Mouse (Mus musculus): ENCODE measurements at regions not wholly inside any gene's neighbourhood (a gene's known extent, or its start where the extent isn't known, plus 50 kb on each side); places are given as distances from the start of the nearest gene placed in this dataset.
"Not testable (repeated sequence)": the region's sequence is repeated elsewhere in the genome, so short reads cannot be mapped to it uniquely, and the experiment has no call there.

GRCm38 (mm10) chr7:64021241-64022108, 82.8 kb upstream of the Klf13 start:
- peak; percentile 62 for ATAC-seq (ENCODE audit: low FRiP score, low TSS enrichment)
- H3K27ac ChIP-seq (ENCODE audit: low read length) = no peak overlapping the region
- no peak overlapping the region for H3K4me2 ChIP-seq (replicated peaks; ENCODE audit: low read depth, low read length)
- no peaks in the 10 kb centered on the region for H3K9me3 ChIP-seq (ENCODE audit: low read length)
- H3K4me3 ChIP-seq (ENCODE audit: low read length) = no peak overlapping the region
- no peaks in the 10 kb centered on the region for H3K4me1 ChIP-seq (ENCODE audit: insufficient read depth, low read length)
- WGBS = 55% methylated on average over 9 of the region's 9 CpGs
- no peaks in the 10 kb centered on the region for H3K36me3 ChIP-seq (ENCODE audit: insufficient read depth, low read length)
- H3K9ac ChIP-seq (replicated peaks; ENCODE audit: low read length) = no peak overlapping the region
- H3K27me3 ChIP-seq (ENCODE audit: insufficient read depth, low read length) = no peaks in the 10 kb centered on the region

- H3K4me1 ChIP-seq (ENCODE audit: insufficient read depth, low read length) = no peaks in the 10 kb centered on the region
- no peaks in the 10 kb centered on the region for H3K27me3 ChIP-seq (ENCODE audit: insufficient read depth, low read length)
- no peak overlapping the region for H3K27ac ChIP-seq (ENCODE audit: low read length)
- H3K9ac ChIP-seq (replicated peaks; ENCODE audit: low read length) = no peak overlapping the region
- no peaks in the 10 kb centered on the region for H3K36me3 ChIP-seq (ENCODE audit: insufficient read depth, low read length)
- 83% methylated on average over 3 of the region's 3 CpGs for WGBS
- no peak overlapping the region for H3K4me2 ChIP-seq (replicated peaks; ENCODE audit: low read depth, low read length)
- H3K4me3 ChIP-seq (ENCODE audit: low read length) = no peak overlapping the region
- no peaks in the 10 kb centered on the region for H3K9me3 ChIP-seq (ENCODE audit: low read length)
- no peak for ATAC-seq (ENCODE audit: low FRiP score, low TSS enrichment)
These were observed 79.4 kb upstream of the Klf13 start for GRCm38 (mm10) chr7:64018107-64018506.

- peak; percentile 29; the same call in 1 of the 2 replicates for ATAC-seq (ENCODE audit: low FRiP score, low TSS enrichment)
- H3K9me3 ChIP-seq (ENCODE audit: low read length) = no peaks in the 10 kb centered on the region
- no peak overlapping the region for H3K27ac ChIP-seq (ENCODE audit: low read length)
- H3K27me3 ChIP-seq (ENCODE audit: insufficient read depth, low read length) = no peaks in the 10 kb centered on the region
- WGBS = 63% methylated on average over 3 of the region's 3 CpGs
- no peak overlapping the region for H3K4me3 ChIP-seq (ENCODE audit: low read length)
- H3K4me2 ChIP-seq (replicated peaks; ENCODE audit: low read depth, low read length) = no peak overlapping the region
- H3K4me1 ChIP-seq (ENCODE audit: insufficient read depth, low read length) = no peaks in the 10 kb centered on the region
- no peak overlapping the region for H3K9ac ChIP-seq (replicated peaks; ENCODE audit: low read length)
- H3K36me3 ChIP-seq (ENCODE audit: insufficient read depth, low read length) = no peaks in the 10 kb centered on the region
These were observed 78.2 kb upstream of the Klf13 start for GRCm38 (mm10) chr7:64016874-64017273.

DNA sequence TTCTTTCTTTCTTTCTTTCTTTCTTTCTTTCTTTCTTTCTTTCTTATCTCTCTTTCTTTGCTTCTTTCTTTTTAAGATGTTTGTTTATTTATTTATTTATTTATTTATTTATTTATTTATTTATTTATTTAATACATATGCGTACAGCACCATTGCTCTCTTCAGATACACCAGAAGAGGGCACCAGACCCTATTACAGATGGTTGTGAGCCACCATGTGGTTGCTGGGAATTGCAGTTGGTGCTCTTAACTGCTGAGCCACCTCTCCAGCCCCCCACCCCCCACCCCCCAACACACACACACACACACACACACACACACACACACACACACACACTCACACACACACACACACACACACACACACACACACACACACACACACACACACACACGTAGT, 76.4 kb upstream of the Klf13 start:
- not testable (repeated sequence) for H3K4me2 ChIP-seq (replicated peaks; ENCODE audit: low read depth, low read length); H3K9me3 ChIP-seq (ENCODE audit: low read length); ATAC-seq (ENCODE audit: low FRiP score, low TSS enrichment); H3K4me3 ChIP-seq (ENCODE audit: low read length); H3K27ac ChIP-seq (ENCODE audit: low read length); H3K4me1 ChIP-seq (ENCODE audit: insufficient read depth, low read length); H3K9ac ChIP-seq (replicated peaks; ENCODE audit: low read length); H3K27me3 ChIP-seq (ENCODE audit: insufficient read depth, low read length); H3K36me3 ChIP-seq (ENCODE audit: insufficient read depth, low read length)
- WGBS = 70% methylated on average over 2 of the region's 2 CpGs

DNA sequence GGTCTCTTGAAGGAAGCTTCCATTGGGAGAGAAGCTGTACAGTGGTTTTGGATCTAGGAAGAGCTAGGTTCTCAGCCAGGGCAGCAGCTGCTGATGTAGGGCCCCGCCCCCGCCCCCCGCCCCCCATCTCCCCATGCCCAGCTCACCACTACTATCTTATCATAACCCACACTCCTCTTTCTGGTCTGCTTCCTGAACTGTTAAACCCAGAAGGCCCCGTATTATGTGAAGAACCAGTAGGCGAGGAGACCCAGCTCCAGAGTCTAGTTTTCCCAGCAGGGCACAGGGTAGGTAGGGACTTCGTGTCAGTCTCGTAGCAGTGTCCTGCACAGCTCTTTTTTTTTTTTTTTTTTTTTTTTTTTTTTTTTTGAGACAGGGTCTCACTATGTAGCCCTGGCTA, 75.5 kb upstream of the Klf13 start:
- H3K9ac ChIP-seq (replicated peaks; ENCODE audit: low read length) = no peak overlapping the region
- no peak overlapping the region for H3K4me2 ChIP-seq (replicated peaks; ENCODE audit: low read depth, low read length)
- ATAC-seq (ENCODE audit: low FRiP score, low TSS enrichment) = no peak

DNA sequence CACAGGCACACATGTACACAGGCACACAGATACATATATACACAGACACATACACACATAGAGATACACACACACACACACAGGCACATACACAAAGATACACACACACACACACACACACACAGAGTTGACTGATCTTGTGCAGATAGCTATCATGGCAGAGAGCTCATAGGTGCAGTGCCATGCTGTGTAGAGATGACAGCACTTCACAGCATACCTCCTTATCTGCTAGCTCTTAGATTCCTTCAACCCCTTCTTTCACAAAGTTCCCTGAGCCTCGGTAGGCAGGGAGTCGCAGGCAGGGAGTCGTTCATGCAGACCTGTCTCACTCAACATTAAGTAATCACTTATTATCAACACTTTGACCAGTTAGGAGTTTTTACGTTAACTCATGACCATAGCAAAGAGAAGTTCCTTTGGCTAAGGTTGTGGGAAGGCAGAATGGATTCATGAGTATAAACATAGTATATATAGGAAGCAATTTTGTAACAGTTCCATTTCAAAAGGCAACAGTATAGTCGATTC, 74.4 kb upstream of the Klf13 start:
- Histone ChIP-seq H3K9ac (replicated peaks; ENCODE audit: low read length) (no peak overlapping the region), H3K27me3 (ENCODE audit: insufficient read depth, low read length) (no peaks in the 10 kb centered on the region), H3K4me1 (ENCODE audit: insufficient read depth, low read length) (no peaks in the 10 kb centered on the region), H3K4me3 (ENCODE audit: low read length) (no peak overlapping the region), H3K36me3 (ENCODE audit: insufficient read depth, low read length) (no peaks in the 10 kb centered on the region), H3K9me3 (ENCODE audit: low read length) (no peaks in the 10 kb centered on the region), H3K27ac (ENCODE audit: low read length) (no peak overlapping the region), H3K4me2 (replicated peaks; ENCODE audit: low read depth, low read length) (no peak overlapping the region)
- ATAC-seq (ENCODE audit: low FRiP score, low TSS enrichment) = no peak
- 81% methylated on average over 5 of the region's 5 CpGs for WGBS

More for the DNA sequence above, 75.5 kb upstream of the Klf13 start:
- H3K27ac ChIP-seq (ENCODE audit: low read length) = no peak overlapping the region
- no peaks in the 10 kb centered on the region for H3K36me3 ChIP-seq (ENCODE audit: insufficient read depth, low read length)
- no peak overlapping the region for H3K4me3 ChIP-seq (ENCODE audit: low read length)
- no peaks in the 10 kb centered on the region for H3K4me1 ChIP-seq (ENCODE audit: insufficient read depth, low read length)
- 87% methylated on average over 7 of the region's 7 CpGs for WGBS
- H3K27me3 ChIP-seq (ENCODE audit: insufficient read depth, low read length) = no peaks in the 10 kb centered on the region
- H3K9me3 ChIP-seq (ENCODE audit: low read length) = no peaks in the 10 kb centered on the region

DNA sequence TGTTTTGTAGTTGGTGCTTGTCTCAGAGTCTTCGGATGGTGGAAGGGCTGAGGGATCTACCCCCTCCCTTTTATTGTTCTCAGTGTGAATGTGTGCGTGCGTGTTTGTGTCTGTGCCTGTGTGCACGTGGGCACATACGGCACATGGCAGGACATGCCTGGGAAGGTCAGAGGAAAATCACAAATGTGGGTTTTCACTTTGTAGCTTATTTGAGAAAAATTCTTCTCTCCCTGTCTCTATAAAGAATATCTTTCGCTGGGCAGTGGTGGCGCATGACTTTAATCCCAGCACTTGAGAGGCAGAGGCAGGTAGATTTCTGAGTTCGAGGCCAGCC, 73.5 kb upstream of the Klf13 start:
- Histone ChIP-seq H3K27me3 (ENCODE audit: insufficient read depth, low read length) (no peaks in the 10 kb centered on the region), H3K36me3 (ENCODE audit: insufficient read depth, low read length) (no peaks in the 10 kb centered on the region), H3K9me3 (ENCODE audit: low read length) (no peaks in the 10 kb centered on the region), H3K4me3 (ENCODE audit: low read length) (no peak overlapping the region), H3K9ac (replicated peaks; ENCODE audit: low read length) (no peak overlapping the region), H3K4me1 (ENCODE audit: insufficient read depth, low read length) (no peaks in the 10 kb centered on the region), H3K27ac (ENCODE audit: low read length) (no peak overlapping the region), H3K4me2 (replicated peaks; ENCODE audit: low read depth, low read length) (no peak overlapping the region)
- no peak for ATAC-seq (ENCODE audit: low FRiP score, low TSS enrichment)
- 81% methylated on average over 8 of the region's 8 CpGs for WGBS

GRCm38 (mm10) chr7:64011563-64012267, 73.0 kb upstream of the Klf13 start:
- Histone ChIP-seq H3K9ac (replicated peaks; ENCODE audit: low read length) (no peak overlapping the region), H3K4me2 (replicated peaks; ENCODE audit: low read depth, low read length) (no peak overlapping the region), H3K27me3 (ENCODE audit: insufficient read depth, low read length) (no peaks in the 10 kb centered on the region), H3K4me1 (ENCODE audit: insufficient read depth, low read length) (no peaks in the 10 kb centered on the region), H3K36me3 (ENCODE audit: insufficient read depth, low read length) (no peaks in the 10 kb centered on the region), H3K9me3 (ENCODE audit: low read length) (no peaks in the 10 kb centered on the region), H3K27ac (ENCODE audit: low read length) (no peak overlapping the region), H3K4me3 (ENCODE audit: low read length) (no peak overlapping the region)
- 67% methylated on average over 13 of the region's 13 CpGs for WGBS
- ATAC-seq (ENCODE audit: low FRiP score, low TSS enrichment) = no peak

DNA sequence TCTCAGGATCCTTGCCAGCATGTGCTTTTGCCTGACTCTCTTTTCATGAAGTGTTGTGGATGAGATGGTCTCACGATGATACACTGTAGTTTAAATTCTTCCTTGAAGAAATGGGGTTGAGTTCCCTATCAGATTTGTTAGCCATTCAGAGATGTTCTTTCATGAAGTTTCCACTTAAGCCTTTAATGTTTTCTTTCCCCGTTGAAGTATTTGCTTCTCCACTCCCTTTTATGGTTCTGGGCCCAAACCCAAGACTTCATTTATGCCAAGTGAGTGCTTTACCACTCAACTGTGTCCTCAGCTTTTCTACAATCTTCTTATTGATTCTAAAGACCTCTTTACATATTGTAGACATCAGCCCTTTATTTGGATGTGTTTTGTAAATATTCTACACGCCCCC, 71.9 kb upstream of the Klf13 start:
- no peak overlapping the region for H3K9ac ChIP-seq (replicated peaks; ENCODE audit: low read length)
- H3K9me3 ChIP-seq (ENCODE audit: low read length) = no peaks in the 10 kb centered on the region
- no peak for ATAC-seq (ENCODE audit: low FRiP score, low TSS enrichment)
- H3K4me1 ChIP-seq (ENCODE audit: insufficient read depth, low read length) = no peaks in the 10 kb centered on the region
- no peak overlapping the region for H3K4me3 ChIP-seq (ENCODE audit: low read length)
- no peaks in the 10 kb centered on the region for H3K27me3 ChIP-seq (ENCODE audit: insufficient read depth, low read length)
- H3K36me3 ChIP-seq (ENCODE audit: insufficient read depth, low read length) = no peaks in the 10 kb centered on the region
- H3K27ac ChIP-seq (ENCODE audit: low read length) = no peak overlapping the region
- 73% methylated on average over 3 of the region's 3 CpGs for WGBS
- H3K4me2 ChIP-seq (replicated peaks; ENCODE audit: low read depth, low read length) = no peak overlapping the region

- H3K4me1 ChIP-seq (ENCODE audit: insufficient read depth, low read length) = no peaks in the 10 kb centered on the region
- ATAC-seq (ENCODE audit: low FRiP score, low TSS enrichment) = no peak
- WGBS = 72% methylated on average over 3 of the region's 3 CpGs
- H3K27me3 ChIP-seq (ENCODE audit: insufficient read depth, low read length) = no peaks in the 10 kb centered on the region
- H3K9ac ChIP-seq (replicated peaks; ENCODE audit: low read length) = no peak overlapping the region
- H3K9me3 ChIP-seq (ENCODE audit: low read length) = no peaks in the 10 kb centered on the region
- no peaks in the 10 kb centered on the region for H3K36me3 ChIP-seq (ENCODE audit: insufficient read depth, low read length)
- H3K4me3 ChIP-seq (ENCODE audit: low read length) = no peak overlapping the region
- no peak overlapping the region for H3K4me2 ChIP-seq (replicated peaks; ENCODE audit: low read depth, low read length)
- no peak overlapping the region for H3K27ac ChIP-seq (ENCODE audit: low read length)
These were observed 69.1 kb upstream of the Klf13 start for GRCm38 (mm10) chr7:64007766-64008165.
